Mouse (Mus musculus) erythroblast, adult 5-6 weeks (primary cell): Measurements from ENCODE around the gene Gpr61. TPM values are rescaled to one million over a fixed set of nuclear protein-coding genes. Genes with fewer than 3 reads are reported as not detected.

Experiments used
- ATAC-seq: replicated peaks from 2 replicates; pipeline ENCODE4 v1.8.0; 2016; ENCODE audit warnings: moderate number of reproducible peaks, mild to moderate bottlenecking, moderate TSS enrichment, inconsistent platforms; ENCODE audit not compliant: poor library complexity, low FRiP score, severe bottlenecking
- total RNA-seq, 2 experiments: library from RNA; stranded (forward) in 1 of 2; stranded (reverse) in 1 of 2; fragments of 150-400 nt in 1 of 2; fragments of 200-764, 138-1000 nt in 1 of 2; gene quantifications; 2 replicates each; pipeline versions ENCODE4 v1.2.3 to v1.2.4; 2015 to 2017; ENCODE audit warnings: low replicate concordance in 2 of 2

Gene Gpr61
- total RNA-seq, 2 experiments from 2014 or later, result not detected

GRCm38 (mm10) chr3:108132484-108132883 is 22.2 kb downstream of the Gpr61 start:
- ATAC-seq, result no peak

GRCm38 (mm10) chr3:108131821-108132220 is 22.9 kb downstream of the Gpr61 start:
- ATAC-seq, result no peak

DNA sequence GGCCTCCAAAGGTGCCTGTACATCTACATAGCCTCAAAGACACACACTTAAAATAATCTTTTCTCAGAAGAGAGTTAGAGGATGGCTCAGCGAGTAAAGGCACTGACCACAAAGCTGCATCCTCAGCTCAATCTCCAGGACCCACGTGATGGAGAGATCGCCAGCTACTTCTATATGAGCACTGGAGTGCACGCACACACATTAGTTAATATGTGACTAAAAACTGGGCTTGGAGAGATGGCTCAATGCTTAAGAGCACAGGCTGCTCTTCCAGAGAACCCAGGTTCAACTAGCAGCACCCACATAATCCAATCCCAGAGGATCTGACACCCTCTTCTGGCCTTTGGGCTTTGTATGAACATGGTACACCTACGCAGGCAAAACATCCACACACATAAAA is 23.5 kb downstream of the Gpr61 start:
- ATAC-seq, result no peak

GRCm38 (mm10) chr3:108129804-108130203 is 24.9 kb downstream of the Gpr61 start:
- no peak for ATAC-seq

GRCm38 (mm10) chr3:108129367-108129766 is 25.3 kb downstream of the Gpr61 start:
- no peak for ATAC-seq

DNA sequence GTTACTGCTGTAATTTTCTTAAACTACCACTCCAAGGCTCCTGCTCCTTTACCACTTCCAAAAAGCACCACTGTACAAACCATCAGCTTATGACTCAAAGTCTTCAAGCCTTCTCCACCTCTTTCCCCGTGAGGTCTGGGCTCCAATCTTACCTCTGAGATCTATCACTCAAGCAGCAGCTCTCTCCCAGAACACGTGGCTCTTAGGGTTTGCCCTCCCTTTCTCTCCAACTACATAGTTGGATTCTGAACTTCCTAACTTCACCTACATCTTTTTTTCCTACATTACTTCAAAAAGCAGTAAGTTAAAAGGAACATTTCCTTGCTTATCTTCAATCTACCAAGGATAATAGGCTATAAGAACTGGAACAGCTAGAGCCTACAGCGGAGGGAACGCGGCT is 26.2 kb downstream of the Gpr61 start:
- no peak for ATAC-seq

- no peak for ATAC-seq
Measured at GRCm38 (mm10) chr3:108126327-108126726, 28.4 kb downstream of the Gpr61 start.

GRCm38 (mm10) chr3:108124131-108124530 is 30.6 kb downstream of the Gpr61 start:
- no peak for ATAC-seq

DNA sequence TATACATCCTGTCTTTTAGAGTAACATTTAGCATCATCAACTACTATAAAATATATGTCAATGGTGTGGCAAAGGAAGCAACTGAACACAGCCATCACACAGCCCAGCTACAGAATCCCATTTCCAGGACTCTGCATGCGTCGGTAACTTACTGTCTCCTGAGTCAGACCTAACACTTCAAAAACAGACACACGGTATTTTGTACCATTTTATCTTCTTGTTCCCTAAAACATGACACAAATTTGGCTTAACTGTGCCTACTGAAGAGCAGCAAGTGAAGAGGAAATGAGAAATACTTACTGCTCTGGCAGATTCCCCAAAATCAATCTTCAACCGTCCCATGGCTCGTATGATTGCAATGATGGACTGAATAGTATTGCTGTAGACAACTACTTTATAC is 31.4 kb downstream of the Gpr61 start:
- ATAC-seq, result no peak

- no peak for ATAC-seq
Measured at GRCm38 (mm10) chr3:108121101-108121500, 33.6 kb downstream of the Gpr61 start.

DNA sequence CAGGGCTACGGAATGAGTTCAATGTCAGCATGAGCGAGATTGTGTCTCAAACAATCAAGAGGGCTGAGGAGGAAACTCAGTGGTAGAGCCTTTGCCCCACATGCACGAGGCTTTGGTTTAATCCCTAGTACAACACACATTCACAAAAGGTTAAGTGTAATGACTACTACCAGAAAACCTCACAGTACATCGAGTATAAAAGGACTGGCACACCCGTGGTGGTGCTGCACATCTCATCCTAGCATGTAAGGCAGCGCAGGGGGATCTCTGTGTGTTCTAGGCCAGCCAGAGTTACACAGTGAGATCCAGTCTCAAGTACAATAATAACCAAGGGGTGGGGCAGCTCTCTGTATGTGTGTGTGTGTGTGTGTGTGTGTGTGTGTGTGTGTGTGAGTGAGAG is 37.2 kb downstream of the Gpr61 start:
- ATAC-seq, result no peak

DNA sequence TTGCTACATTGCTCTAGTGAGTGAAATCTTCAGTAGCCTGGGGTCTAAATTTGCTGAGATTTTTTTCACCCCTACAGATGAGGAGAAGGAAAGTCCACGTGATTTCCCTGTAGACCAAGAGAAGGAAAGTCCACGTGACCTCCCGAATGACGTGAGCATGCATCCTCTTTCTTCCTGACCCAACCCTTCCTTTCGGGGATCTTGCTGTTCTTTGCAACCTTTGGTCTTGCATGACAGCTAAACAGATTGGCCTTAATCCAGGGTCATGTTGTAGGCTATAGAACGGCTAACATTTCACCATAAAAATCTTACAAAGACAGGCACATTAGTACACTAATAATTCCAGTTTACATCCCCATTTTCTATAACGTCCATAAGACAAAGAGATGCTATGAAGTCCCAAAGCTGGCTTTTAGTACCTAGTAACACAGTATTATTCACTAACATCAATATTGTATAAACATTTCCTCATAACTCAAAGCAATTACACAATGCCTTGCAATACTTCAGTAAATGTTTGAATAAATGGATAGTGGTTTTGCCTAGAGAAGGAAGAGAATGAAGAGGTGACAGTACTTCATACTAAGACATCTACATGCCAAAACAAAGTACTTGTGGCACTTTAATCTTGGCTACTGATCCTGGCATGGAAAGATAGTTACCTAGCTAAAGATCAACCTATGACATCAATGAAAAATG is 40.9 kb downstream of the Gpr61 start:
- no peak for ATAC-seq

DNA sequence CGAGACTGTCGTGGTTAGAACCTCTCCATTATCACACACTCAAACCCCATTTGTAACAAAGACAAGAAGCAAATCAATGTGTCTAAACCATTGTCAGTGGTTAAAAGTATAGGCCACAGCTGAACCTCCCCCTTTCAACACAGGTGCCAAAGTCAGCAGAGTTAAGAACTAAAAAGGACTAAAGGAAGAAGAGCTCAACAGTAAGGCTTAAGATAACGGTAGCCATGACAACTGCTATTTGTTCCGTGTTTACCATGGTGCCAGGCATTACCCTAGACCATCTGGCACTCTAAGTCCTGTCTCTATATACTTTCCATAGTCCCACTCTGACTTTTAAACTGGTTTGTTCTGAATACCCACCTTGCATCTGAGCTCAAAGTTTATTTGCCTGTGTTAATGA is 42.0 kb downstream of the Gpr61 start:
- no peak for ATAC-seq

GRCm38 (mm10) chr3:108112246-108112645 is 42.4 kb downstream of the Gpr61 start:
- no peak for ATAC-seq

- no peak for ATAC-seq
Measured at GRCm38 (mm10) chr3:108111320-108111719, 43.4 kb downstream of the Gpr61 start.

DNA sequence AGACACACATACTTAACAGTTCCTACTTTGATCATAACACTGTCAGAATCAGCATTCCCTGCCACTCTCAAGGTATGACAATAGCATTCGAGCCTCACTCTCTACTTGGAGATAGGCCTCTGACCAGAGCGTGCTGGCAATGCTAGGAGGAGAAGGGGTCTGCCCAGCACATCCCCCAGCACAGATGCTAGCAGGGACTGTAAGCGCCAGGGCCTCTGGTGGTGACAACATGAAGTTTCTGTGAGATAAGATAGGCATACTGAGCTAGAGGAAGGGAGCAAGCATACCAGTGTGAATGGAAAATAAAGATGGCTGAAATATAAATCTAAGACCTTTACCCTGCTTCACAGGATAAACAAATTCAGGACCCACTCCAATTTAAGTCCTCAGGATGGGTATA is 49.4 kb downstream of the Gpr61 start:
- no peak for ATAC-seq

DNA sequence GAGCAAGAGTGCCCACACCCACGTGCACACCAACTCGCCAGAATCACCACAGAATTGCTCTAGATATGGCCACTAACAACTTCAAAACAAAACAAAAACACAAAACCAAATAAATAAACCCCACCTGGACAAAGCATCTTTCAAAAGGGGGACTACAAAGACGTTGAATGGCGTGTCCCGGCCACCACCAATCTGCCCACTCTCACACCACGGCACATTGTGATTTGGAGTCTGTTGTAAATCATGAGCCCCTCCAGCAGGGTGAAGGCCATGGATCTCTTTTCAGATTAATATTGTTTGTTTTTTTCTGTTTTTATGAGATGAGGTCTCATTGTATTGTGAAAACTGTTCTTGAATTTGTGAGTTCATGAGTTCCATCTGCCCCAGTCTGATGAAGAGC is 52.6 kb downstream of the Gpr61 start:
- ATAC-seq, result no peak

DNA sequence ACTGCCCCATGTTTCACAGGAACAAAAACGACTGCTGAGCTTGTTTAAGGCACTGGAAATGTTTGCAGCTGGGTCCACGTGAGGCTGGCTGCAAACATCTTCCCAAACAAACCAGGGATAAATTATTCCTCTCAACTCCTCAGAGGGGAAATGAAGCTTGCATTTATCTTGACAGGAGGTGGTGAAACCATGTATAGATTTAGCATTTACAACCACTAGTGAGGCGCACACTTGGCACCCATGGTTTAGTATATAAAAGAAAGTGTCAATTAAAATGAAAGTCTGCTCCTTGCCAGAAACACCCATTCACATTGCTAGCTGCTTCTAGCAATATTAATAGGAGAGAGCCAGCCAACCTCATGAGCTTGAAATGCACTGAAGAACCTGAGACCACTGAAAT is 53.1 kb downstream of the Gpr61 start:
- ATAC-seq, result no peak
